Mouse (Mus musculus): ENCODE measurements around the gene Kcnip1. TPM values are rescaled to one million over a fixed set of nuclear protein-coding genes. Genes with fewer than 3 reads are reported as not detected.
A peak's percentile ranks its signal among the peaks of the same experiment; 100 is the strongest.

The Kcnip1 gene
- total and polyA plus RNA-seq, 3 experiments = 0.04 to 0.17 TPM; not detected in 1

- in situ Hi-C loops (cut with MboI; ENCODE audit: low pct_ligation_motif_present, low pct_unique_long_range_greater_than_20kb, low sequenced_read_pairs) = no loop called here
- no peak overlapping the region for H3K9ac ChIP-seq (ENCODE audit: insufficient read depth, low read depth)
- H3K79me2 ChIP-seq (replicated peaks; ENCODE audit: control insufficient read depth, extremely low read depth, insufficient read depth, poor library complexity, severe bottlenecking) = no peaks in the 10 kb centered on the region
- H3K9me3 ChIP-seq (replicated peaks; ENCODE audit: low read length) = no peaks in the 10 kb centered on the region
- DNase-seq (ENCODE audit: extremely low read depth) = peak; percentile 60
- H3K4me3 ChIP-seq (replicated peaks in 1 of 3; ENCODE audit: low read depth in 2 of 3, low read length in 2 of 3, poor library complexity in 1 of 3) = no peak overlapping the region
- no peak overlapping the region for H3K4me2 ChIP-seq (ENCODE audit: insufficient read depth, low read depth, poor library complexity, severe bottlenecking)
- dilution Hi-C loops (cut with MboI; ENCODE audit: extremely low pct_ligation_motif_present, extremely low pct_unique_long_range_greater_than_20kb, low sequenced_read_pairs) = no loop called here
- H3K27me3 ChIP-seq (replicated peaks) = peaks cover 5% of the 10 kb centered on the region
- no peaks in the 10 kb centered on the region for H3K36me3 ChIP-seq (replicated peaks in 1 of 2; ENCODE audit: control insufficient read depth in 1 of 2, insufficient read depth in 1 of 2, low read length in 1 of 2)
- H3K27ac ChIP-seq (ENCODE audit: insufficient read depth, low read depth) = no peak overlapping the region
- peak; percentile 69 to 89 for TF ChIP-seq CTCF (conservative IDR thresholded peaks at IDR 0.05 in 1 of 2, IDR thresholded peaks at IDR 0.05 in 1 of 2; ENCODE audit: low read depth in 2 of 2, low read length in 2 of 2)
- no peak for TF ChIP-seq ETS1 (conservative IDR thresholded peaks at IDR 0.05; ENCODE audit: low read depth, low read length)
- TF ChIP-seq UBTF (IDR thresholded peaks at IDR 0.05; ENCODE audit: low read depth, low read length) = no peak
- peak; percentile 77 for TF ChIP-seq SMC3 (IDR thresholded peaks at IDR 0.05; ENCODE audit: low read depth, low read length)
- no peak for TF ChIP-seq ELF1 (IDR thresholded peaks at IDR 0.05; ENCODE audit: low read depth, low read length)
- TF ChIP-seq JUND (conservative IDR thresholded peaks at IDR 0.05; ENCODE audit: low read depth, low read length) = peak; percentile 79
- peak; percentile 76 for TF ChIP-seq JUN (IDR thresholded peaks at IDR 0.05; ENCODE audit: insufficient read depth, low read depth, low read length)
- TF ChIP-seq RAD21 (IDR thresholded peaks at IDR 0.05; ENCODE audit: low read depth, low read length) = peak; percentile 50
- peak; percentile 24; the same call in 1 of the 2 replicates for TF ChIP-seq TCF12 (IDR thresholded peaks at IDR 0.05; ENCODE audit: low read depth, low read length)
- H3K4me1 ChIP-seq (ENCODE audit: control insufficient read depth in 1 of 2, insufficient read depth in 2 of 2) = peaks cover 17 to 43% of the 10 kb centered on the region in 2 experiments
Measured at GRCm38 (mm10) chr11:33928658-33929057, 64.3 kb downstream of the Kcnip1 start.

- dilution Hi-C loops (cut with MboI; ENCODE audit: extremely low pct_ligation_motif_present, extremely low pct_unique_long_range_greater_than_20kb, low sequenced_read_pairs) (no loop called here), in situ Hi-C loops (cut with MboI; ENCODE audit: low pct_ligation_motif_present, low pct_unique_long_range_greater_than_20kb, low sequenced_read_pairs) (no loop called here)
- Histone ChIP-seq H3K27ac (ENCODE audit: insufficient read depth, low read depth) (no peak overlapping the region), H3K36me3 (replicated peaks in 1 of 2; ENCODE audit: control insufficient read depth in 1 of 2, insufficient read depth in 1 of 2, low read length in 1 of 2) (no peaks in the 10 kb centered on the region), H3K4me3 (replicated peaks in 1 of 3; ENCODE audit: low read depth in 2 of 3, low read length in 2 of 3, poor library complexity in 1 of 3) (no peak overlapping the region), H3K9ac (ENCODE audit: insufficient read depth, low read depth) (no peak overlapping the region), H3K9me3 (replicated peaks; ENCODE audit: low read length) (no peaks in the 10 kb centered on the region), H3K27me3 (replicated peaks) (peaks cover 5% of the 10 kb centered on the region), H3K4me2 (ENCODE audit: insufficient read depth, low read depth, poor library complexity, severe bottlenecking) (no peak overlapping the region), H3K4me1 (ENCODE audit: control insufficient read depth in 1 of 2, insufficient read depth in 2 of 2) (peaks cover 14 to 39% of the 10 kb centered on the region in 2 experiments), H3K79me2 (replicated peaks; ENCODE audit: control insufficient read depth, extremely low read depth, insufficient read depth, poor library complexity, severe bottlenecking) (no peaks in the 10 kb centered on the region)
- TF ChIP-seq ELF1 (IDR thresholded peaks at IDR 0.05; ENCODE audit: low read depth, low read length) (no peak), SMC3 (IDR thresholded peaks at IDR 0.05; ENCODE audit: low read depth, low read length) (no peak), NELFE (IDR thresholded peaks at IDR 0.05; ENCODE audit: low read depth, low read length) (no peak), MAFK (IDR thresholded peaks at IDR 0.05; ENCODE audit: insufficient replicate concordance, low read length) (no peak), ZKSCAN1 (IDR thresholded peaks at IDR 0.05; ENCODE audit: borderline replicate concordance, low read depth, low read length) (no peak), JUND (conservative IDR thresholded peaks at IDR 0.05; ENCODE audit: low read depth, low read length) (no peak), CHD1 (IDR thresholded peaks at IDR 0.05; ENCODE audit: low read depth, low read length) (no peak), HCFC1 (IDR thresholded peaks at IDR 0.05; ENCODE audit: low read depth, low read length) (no peak), PAX5 (IDR thresholded peaks at IDR 0.05; ENCODE audit: low read length) (no peak), EP300 (IDR thresholded peaks at IDR 0.05; ENCODE audit: low read length) (no peak), BHLHE40 (IDR thresholded peaks at IDR 0.05; ENCODE audit: low read depth, low read length) (no peak), CHD2 (IDR thresholded peaks at IDR 0.05; ENCODE audit: low read length) (no peak), MEF2A (IDR thresholded peaks at IDR 0.05; ENCODE audit: borderline replicate concordance, low read depth, low read length) (no peak), USF1 (IDR thresholded peaks at IDR 0.05; ENCODE audit: low read depth, low read length) (no peak), ZMIZ1 (IDR thresholded peaks at IDR 0.05; ENCODE audit: low read depth, low read length) (no peak), ETS1 (conservative IDR thresholded peaks at IDR 0.05; ENCODE audit: low read depth, low read length) (no peak), MAZ (IDR thresholded peaks at IDR 0.05; ENCODE audit: low read depth, low read length) (no peak), IRF4 (IDR thresholded peaks at IDR 0.05; ENCODE audit: low read depth, low read length) (no peak)
- no peak for DNase-seq (ENCODE audit: extremely low read depth)
Measured at GRCm38 (mm10) chr11:33927836-33928235, 65.1 kb downstream of the Kcnip1 start.
